Comparison of ENCODE assay signal across 24 mouse cellular contexts in the genomic region with DNA sequence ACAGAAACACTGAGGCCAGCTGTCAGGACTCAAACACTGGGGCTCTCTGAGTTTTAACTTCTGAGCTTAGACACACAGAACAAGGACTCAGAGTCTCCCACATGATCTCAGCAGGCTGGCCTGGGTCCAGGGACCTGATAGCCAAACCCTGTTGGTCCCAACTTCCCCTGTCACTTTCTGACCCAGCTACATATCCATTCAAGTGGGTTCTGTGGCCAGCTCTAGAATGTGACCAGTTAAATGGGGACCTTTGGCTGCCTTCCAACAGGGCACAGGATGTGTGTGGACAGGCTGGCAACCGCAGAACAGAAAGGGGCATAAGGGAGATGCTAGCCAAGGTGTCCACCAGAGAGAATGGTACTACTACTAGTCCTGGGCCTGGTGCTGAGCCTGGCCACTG. TPM values are rescaled to one million over a fixed set of nuclear protein-coding genes. Genes with fewer than 3 reads are reported as not detected.
DNase-seq lines count a peak whose midpoint lies in the region; ATAC-seq and TF ChIP-seq lines count a peak whose summit lies in the region.
"Had no signal": no experiment of that assay in that cellular context is flagged by ENCODE, and none has a peak within 500 bp of the region (broad histone marks: within the 10 kb centered on the region; RNA-seq: fewer than 3 reads in every experiment).

A gene (plus strand): TSS at position 348 of the 400 bp plus-strand sequence.

- H3K27me3 ChIP-seq in cerebellum, adult 2 months (ENCODE audit: control insufficient read depth, insufficient read depth, low read length): no peaks in the 10 kb centered on the region
- H3K27me3 ChIP-seq: limb, embryonic 15.5 days had no signal

- DNase-seq in cerebellum, adult 2 months: peak; percentile 8 to 18
- no peak for DNase-seq in cerebellum, postnatal 4 days (ENCODE audit: low spot score in 2 of 2)
- DNase-seq in kidney, postnatal 10 days: peak; percentile 21
- DNase-seq in kidney, adult 8-10 months: no peak
- DNase-seq in right cerebral cortex, postnatal 10 days (ENCODE audit: low spot score in 2 of 2): peak; percentile 51 to 57
- DNase-seq in right cerebral cortex, adult 18-20 months: no peak
- no peak for DNase-seq in lung, postnatal 4 days
- DNase-seq: adrenal gland, postnatal 25 days; gastrocnemius, postnatal 36 days; lung, adult 18-20 months; right cerebral cortex, postnatal 4 days; thymus, adult 18-20 months had no signal

- H3K27ac ChIP-seq in cerebellum, adult 2 months (ENCODE audit: insufficient read depth, low read length): no peak within 1 kb of the TSS
- H3K27ac ChIP-seq: forebrain, embryonic 10.5 days; kidney, postnatal 0 days; limb, embryonic 15.5 days had no signal

- no peak within 1 kb of the TSS for H3K4me3 ChIP-seq in cerebellum, adult 2 months (replicated peaks; ENCODE audit: insufficient read depth, low read depth, low read length)
- H3K4me3 ChIP-seq: forebrain, embryonic 10.5 days; limb, embryonic 15.5 days had no signal

- 11% methylated on average over 1 of the region's 1 CpGs for WGBS in cerebellum, adult 2 months

- TF ChIP-seq POLR2A in cerebellum, adult 2 months (IDR thresholded peaks at IDR 0.05; ENCODE audit: borderline replicate concordance, insufficient read depth, low read length): no peak

- TF ChIP-seq CTCF in cerebellum, adult 2 months (IDR thresholded peaks at IDR 0.05; ENCODE audit: borderline replicate concordance, insufficient read depth, low read depth, low read length): no peak

- H3K4me1 ChIP-seq in cerebellum, adult 2 months (ENCODE audit: control insufficient read depth, insufficient read depth, low read length): no peaks in the 10 kb centered on the region
- H3K4me1 ChIP-seq: forebrain, embryonic 10.5 days; limb, embryonic 15.5 days had no signal

- 0 out of 2 replicates have a peak, but pooled peaks have one; percentile 27 for ATAC-seq in granulocyte monocyte progenitor cell, adult 5-6 weeks (replicated peaks; ENCODE audit: poor library complexity, severe bottlenecking)
- ATAC-seq: midbrain, embryonic 16.5 days had no signal

RNA-seq across cellular contexts. Expression of the gene that starts here (rescaled TPM):
- polyA plus RNA-seq in cerebellum, adult 2 months (2012; rRNA removed): 0.13 TPM in 1 of 2 replicates, not detected in the other
- total RNA-seq in granulocyte monocyte progenitor cell, adult 5-6 weeks (2014; fragmentation: Nextera tagmentation): not detected in 2 replicates
- total RNA-seq in granulocyte monocyte progenitor cell, adult 5-6 weeks (2017): not detected in 2 replicates
- total RNA-seq: adrenal gland, postnatal 25 days; ES-E14; gastrocnemius, postnatal 36 days; left cerebral cortex, adult 18-20 months had no signal
- polyA plus RNA-seq: cortical plate, adult 2 months; embryonic facial prominence, embryonic 14.5 days; forebrain, embryonic 10.5 days; hindbrain, embryonic 11.5 days; intestine, embryonic 14.5 days; kidney, postnatal 0 days; limb, embryonic 15.5 days; midbrain, embryonic 16.5 days; neural tube, embryonic 11.5 days had no signal

Comparison
In these comparisons a context has a peak if more than half of its experiments do, and no peak if none do; other contexts are left out.
1. DNase-seq: peak in kidney, postnatal 10 days (single experiment) and right cerebral cortex, postnatal 10 days (2 of 2); none in cerebellum, postnatal 4 days (0 of 2), kidney, adult 8-10 months (0 of 2), right cerebral cortex, adult 18-20 months (single experiment) and lung, postnatal 4 days (0 of 2).
2. Peak in DNase-seq in cerebellum, adult 2 months; RNA of the gene not detected or under 1 TPM.
3. Peak in ATAC-seq in granulocyte monocyte progenitor cell, adult 5-6 weeks; RNA of the gene not detected or under 1 TPM.